Mouse (Mus musculus): ENCODE data around the gene Nupr1l. TPM values are rescaled to one million over a fixed set of nuclear protein-coding genes. Genes with fewer than 3 reads are reported as not detected.
"Not testable (repeated sequence)": the region's sequence is repeated elsewhere in the genome, so short reads cannot be mapped to it uniquely, and the experiment has no call there.

Gene Nupr1l
- total and polyA plus RNA-seq, 3 experiments, result 1.2 to 11.2 (median 4.0) TPM

- DNase-seq (ENCODE audit: low spot score) (peak; percentile 85), ATAC-seq (ENCODE audit: extremely low read depth, insufficient number of reproducible peaks, low FRiP score, poor library complexity, severe bottlenecking) (peak; percentile 100)
- no peaks in the 10 kb centered on the region; the same call in 1 of the 2 replicates for H3K9me3 ChIP-seq (replicated peaks)
- H3K4me1 ChIP-seq (ENCODE audit: insufficient read depth, low read depth, low read length), result peaks cover 25% of the 10 kb centered on the region
- H3K27me3 ChIP-seq (ENCODE audit: insufficient read depth, low read length), result peaks cover under 1% of the 10 kb centered on the region; the same call in 1 of the 2 replicates
- H3K4me3 ChIP-seq (ENCODE audit: low read depth, low read length), result peak within 1 kb of the TSS; percentile 80
- TF ChIP-seq TAL1 (conservative IDR thresholded peaks at IDR 0.05; ENCODE audit: low read depth, low read length) (no peak), GATA1 (IDR thresholded peaks at IDR 0.05; ENCODE audit: borderline replicate concordance, low read length) (no peak), CTCF (IDR thresholded peaks at IDR 0.05; ENCODE audit: low read depth, low read length) (no peak), POLR2AphosphoS5 (IDR thresholded peaks at IDR 0.05; ENCODE audit: insufficient replicate concordance, low read depth, low read length) (peak; percentile 87; the same call in 1 of the 2 replicates), GATA2 (IDR thresholded peaks at IDR 0.05; ENCODE audit: borderline replicate concordance, low read depth, low read length) (no peak)
- H3K36me3 ChIP-seq (replicated peaks), result peaks cover 32% of the 10 kb centered on the region
Measured at GRCm38 (mm10) chr5:129886911-129887636, 21.3 kb upstream of the Nupr1l start, which contains the start of gene Chchd2. Gene Chchd2 (minus strand): TSS chr5:129887470.

DNA sequence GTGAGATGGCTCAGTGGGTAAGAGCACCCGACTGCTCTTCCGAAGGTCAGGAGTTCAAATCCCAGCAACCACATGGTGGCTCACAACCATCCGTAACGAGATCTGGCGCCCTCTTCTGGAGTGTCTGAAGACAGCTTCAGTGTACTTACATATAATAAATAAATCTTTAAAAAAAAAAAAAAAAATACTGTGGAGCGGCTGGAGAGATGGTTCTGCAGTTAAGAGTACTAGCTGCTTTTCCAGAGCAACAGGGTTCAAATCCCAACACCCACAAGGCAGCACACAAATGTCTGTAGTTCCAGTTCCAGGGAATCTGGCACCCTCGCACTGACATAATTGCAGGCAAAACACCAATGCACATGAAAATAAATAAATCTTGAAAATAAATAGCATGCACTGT lies 17.9 kb upstream of the Nupr1l start:
- H3K4me3 ChIP-seq (ENCODE audit: low read depth, low read length); ATAC-seq (ENCODE audit: extremely low read depth, insufficient number of reproducible peaks, low FRiP score, poor library complexity, severe bottlenecking); H3K36me3 ChIP-seq (replicated peaks); DNase-seq (ENCODE audit: low spot score); H3K27me3 ChIP-seq (ENCODE audit: insufficient read depth, low read length); H3K9me3 ChIP-seq (replicated peaks): not testable (repeated sequence)
- peaks cover 16% of the 10 kb centered on the region for H3K4me1 ChIP-seq (ENCODE audit: insufficient read depth, low read depth, low read length)

- no peaks in the 10 kb centered on the region for H3K36me3 ChIP-seq (replicated peaks)
- H3K9me3 ChIP-seq (replicated peaks), result no peaks in the 10 kb centered on the region; the same call in 1 of the 2 replicates
- peak; percentile 100 for ATAC-seq (ENCODE audit: extremely low read depth, insufficient number of reproducible peaks, low FRiP score, poor library complexity, severe bottlenecking)
- TF ChIP-seq TAL1 (conservative IDR thresholded peaks at IDR 0.05; ENCODE audit: low read depth, low read length) (no peak), GATA1 (IDR thresholded peaks at IDR 0.05; ENCODE audit: borderline replicate concordance, low read length) (no peak), POLR2AphosphoS5 (IDR thresholded peaks at IDR 0.05; ENCODE audit: insufficient replicate concordance, low read depth, low read length) (no peak), GATA2 (IDR thresholded peaks at IDR 0.05; ENCODE audit: borderline replicate concordance, low read depth, low read length) (no peak)
- H3K4me3 ChIP-seq (ENCODE audit: low read depth, low read length), result peak within 1 kb of the TSS; percentile 75
- H3K27me3 ChIP-seq (ENCODE audit: insufficient read depth, low read length), result peaks cover 9% of the 10 kb centered on the region
- peak; percentile 95 for DNase-seq (ENCODE audit: low spot score)
- H3K4me1 ChIP-seq (ENCODE audit: insufficient read depth, low read depth, low read length), result peaks cover 12% of the 10 kb centered on the region
Measured at GRCm38 (mm10) chr5:129895198-129896088, 12.9 kb upstream of the Nupr1l start, which contains the start of gene Zbed5. Gene Zbed5 (plus strand): TSS chr5:129895723.

- TF ChIP-seq CTCF (IDR thresholded peaks at IDR 0.05; ENCODE audit: low read depth, low read length) (no peak), GATA1 (IDR thresholded peaks at IDR 0.05; ENCODE audit: borderline replicate concordance, low read length) (no peak), TAL1 (conservative IDR thresholded peaks at IDR 0.05; ENCODE audit: low read depth, low read length) (no peak), POLR2AphosphoS5 (IDR thresholded peaks at IDR 0.05; ENCODE audit: insufficient replicate concordance, low read depth, low read length) (no peak), GATA2 (IDR thresholded peaks at IDR 0.05; ENCODE audit: borderline replicate concordance, low read depth, low read length) (no peak)
- H3K4me3 ChIP-seq (ENCODE audit: low read depth, low read length), result no peak within 1 kb of the TSS
- DNase-seq (ENCODE audit: low spot score), result no peak
- ATAC-seq (ENCODE audit: extremely low read depth, insufficient number of reproducible peaks, low FRiP score, poor library complexity, severe bottlenecking), result no peak
- H3K36me3 ChIP-seq (replicated peaks), result no peaks in the 10 kb centered on the region
- H3K4me1 ChIP-seq (ENCODE audit: insufficient read depth, low read depth, low read length), result peaks cover 12% of the 10 kb centered on the region
- H3K9me3 ChIP-seq (replicated peaks), result no peaks in the 10 kb centered on the region
- H3K27me3 ChIP-seq (ENCODE audit: insufficient read depth, low read length), result no peaks in the 10 kb centered on the region; the same call in 1 of the 2 replicates
Measured at GRCm38 (mm10) chr5:129898449-129898848, 9.9 kb upstream of the Nupr1l start, which contains the start of gene Phkg1. Gene Phkg1 (minus strand): TSS chr5:129898549.

GRCm38 (mm10) chr5:129907775-129908174 lies 565 bp upstream of the Nupr1l start:
- no peak for DNase-seq (ENCODE audit: low spot score)
- peak overlapping the region; percentile 98 for H3K4me3 ChIP-seq (ENCODE audit: low read depth, low read length)

DNA sequence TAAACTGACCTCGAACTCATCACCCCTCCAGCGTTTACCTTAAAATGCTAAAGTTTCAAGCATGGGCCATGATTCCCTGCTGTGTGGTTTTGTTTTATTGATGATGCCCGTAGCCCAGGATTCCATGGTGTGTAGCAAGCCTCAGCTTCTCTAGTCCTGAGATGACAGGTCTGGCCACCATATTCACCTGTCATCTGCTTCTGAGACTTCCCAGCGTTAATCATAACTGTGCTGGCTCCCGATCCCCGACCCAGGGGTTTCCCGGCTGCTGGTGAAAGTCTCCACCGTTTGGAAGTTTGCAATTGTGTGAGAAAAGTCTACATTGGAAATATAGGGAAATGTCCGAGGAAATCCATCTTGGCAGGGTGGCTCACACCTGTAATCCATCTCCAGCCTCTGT lies 807 bp downstream of the Nupr1l start:
- no peak for ATAC-seq (ENCODE audit: extremely low read depth, insufficient number of reproducible peaks, low FRiP score, poor library complexity, severe bottlenecking)
- peak overlapping the region; percentile 98 for H3K4me3 ChIP-seq (ENCODE audit: low read depth, low read length)
- TF ChIP-seq GATA2 (IDR thresholded peaks at IDR 0.05; ENCODE audit: borderline replicate concordance, low read depth, low read length) (no peak), CTCF (IDR thresholded peaks at IDR 0.05; ENCODE audit: low read depth, low read length) (no peak), GATA1 (IDR thresholded peaks at IDR 0.05; ENCODE audit: borderline replicate concordance, low read length) (no peak), POLR2AphosphoS5 (IDR thresholded peaks at IDR 0.05; ENCODE audit: insufficient replicate concordance, low read depth, low read length) (no peak), TAL1 (conservative IDR thresholded peaks at IDR 0.05; ENCODE audit: low read depth, low read length) (no peak)

More at GRCm38 (mm10) chr5:129907775-129908174, 565 bp upstream of the Nupr1l start:
- Histone ChIP-seq H3K27me3 (ENCODE audit: insufficient read depth, low read length) (no peaks in the 10 kb centered on the region), H3K36me3 (replicated peaks) (no peaks in the 10 kb centered on the region), H3K4me1 (ENCODE audit: insufficient read depth, low read depth, low read length) (peaks cover 36% of the 10 kb centered on the region), H3K9me3 (replicated peaks) (no peaks in the 10 kb centered on the region)
- ATAC-seq (ENCODE audit: extremely low read depth, insufficient number of reproducible peaks, low FRiP score, poor library complexity, severe bottlenecking), result no peak
- no peak for TF ChIP-seq TAL1 (conservative IDR thresholded peaks at IDR 0.05; ENCODE audit: low read depth, low read length)

More for the DNA sequence above, 807 bp downstream of the Nupr1l start:
- H3K27me3 ChIP-seq (ENCODE audit: insufficient read depth, low read length), result no peaks in the 10 kb centered on the region
- H3K9me3 ChIP-seq (replicated peaks), result no peaks in the 10 kb centered on the region
- no peaks in the 10 kb centered on the region for H3K36me3 ChIP-seq (replicated peaks)
- peaks cover 41% of the 10 kb centered on the region for H3K4me1 ChIP-seq (ENCODE audit: insufficient read depth, low read depth, low read length)
- DNase-seq (ENCODE audit: low spot score), result no peak
